Mouse (Mus musculus) myocyte (in vitro differentiated cells): ENCODE results near the gene Hdac7.

Source experiments
- MYOD1 ChIP-seq, 3 experiments: IDR thresholded peaks; one replicate each; pipeline ENCODE4 v1.6.1; 2011; ENCODE audit warnings: control low read depth in 2 of 3, low read depth in 2 of 3, mild to moderate bottlenecking in 2 of 3, moderate library complexity in 1 of 3; ENCODE audit not compliant: insufficient read length in 2 of 3, control insufficient read depth in 1 of 3
- POLR2A ChIP-seq: IDR thresholded peaks from one replicate; pipeline ENCODE4 v1.6.1; 2011; ENCODE audit warnings: low read depth, mild to moderate bottlenecking, control low read depth, moderate library complexity; ENCODE audit not compliant: insufficient read length
- TCF3 ChIP-seq: IDR thresholded peaks from one replicate; pipeline ENCODE4 v1.6.1; 2011; ENCODE audit warnings: low read depth, control low read depth; ENCODE audit not compliant: insufficient read length

- TF ChIP-seq POLR2A (no peak), MYOD1 (IDR thresholded peaks at IDR 0.05; ENCODE audit: control insufficient read depth in 1 of 3, insufficient read length in 2 of 3, low read depth in 2 of 3) (no peak), TCF3 (no peak)
Measured at GRCm38 (mm10) chr15:97784561-97785161, 59.6 kb downstream of the Hdac7 start.
